Mouse (Mus musculus) granulocyte monocyte progenitor cell, adult 5-6 weeks (primary cell): ENCODE measurements around the gene Camk2n1. TPM values are rescaled to one million over a fixed set of nuclear protein-coding genes. Genes with fewer than 3 reads are reported as not detected.
"Not testable (repeated sequence)": the region's sequence is repeated elsewhere in the genome, so short reads cannot be mapped to it uniquely, and the experiment has no call there.

ENCODE experiments used
- ATAC-seq: replicated peaks from 2 replicates; pipeline ENCODE4 v1.8.0; 2016; ENCODE audit warnings: mild to moderate bottlenecking, moderate TSS enrichment, inconsistent platforms; ENCODE audit not compliant: poor library complexity, severe bottlenecking
- total RNA-seq, 2 experiments: library from RNA; stranded (forward) in 1 of 2; stranded (reverse) in 1 of 2; fragments of 200-712, 200-1000 nt in 1 of 2; fragments of >200 nt in 1 of 2; fragmentation: Nextera tagmentation in 1 of 2; gene quantifications; 2 replicates each; pipeline ENCODE4 v1.2.3; 2014 to 2017

The Camk2n1 gene
- total RNA-seq (2014; fragmentation: Nextera tagmentation) (not detected in 2 replicates), total RNA-seq (2017) (not detected in 2 replicates)

DNA sequence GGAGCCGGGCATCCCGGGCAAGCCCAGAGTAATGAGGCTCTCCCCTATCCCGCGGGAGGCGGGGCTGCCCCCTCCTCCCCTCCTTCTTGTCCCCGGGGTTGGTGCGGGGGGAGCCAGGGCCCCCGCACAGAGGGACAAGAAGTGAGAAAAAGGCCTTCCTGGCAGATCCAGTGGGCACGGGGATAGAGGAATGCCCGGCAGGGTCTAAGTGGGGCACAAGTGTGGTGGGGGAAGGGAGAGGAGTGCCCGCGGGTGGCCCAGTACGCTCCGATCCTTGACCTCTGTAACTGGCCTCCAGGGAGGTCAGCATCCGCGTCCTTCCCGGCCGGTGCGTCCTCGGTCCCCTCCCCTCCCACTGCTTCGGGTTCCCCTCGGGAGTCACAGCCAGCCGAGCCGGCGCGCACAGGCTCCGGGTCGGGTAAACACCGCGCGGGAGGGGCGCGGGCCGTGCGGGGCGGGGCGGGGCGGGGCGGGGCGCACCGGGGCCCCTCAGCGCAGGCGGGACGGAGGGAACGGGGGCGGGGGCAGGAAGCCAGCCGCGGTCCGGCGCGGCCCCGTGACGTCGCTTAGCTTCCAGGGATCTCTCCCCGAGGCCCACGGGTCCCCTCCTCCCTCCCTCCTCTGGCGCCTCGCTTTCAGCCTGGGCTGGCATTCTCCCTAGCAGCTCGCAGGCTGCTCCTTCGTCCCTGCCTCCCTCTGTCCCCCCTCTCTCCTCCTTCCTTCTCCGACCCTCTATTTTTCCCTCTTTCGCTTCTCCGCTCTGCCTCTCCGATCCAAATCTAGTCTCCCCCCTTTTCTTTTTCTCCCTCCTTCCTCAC, at the start of gene Camk2n1:
Gene Camk2n1 (plus strand): TSS at position 562 of the 818 bp plus-strand sequence.
- ATAC-seq: peak; percentile 33

DNA sequence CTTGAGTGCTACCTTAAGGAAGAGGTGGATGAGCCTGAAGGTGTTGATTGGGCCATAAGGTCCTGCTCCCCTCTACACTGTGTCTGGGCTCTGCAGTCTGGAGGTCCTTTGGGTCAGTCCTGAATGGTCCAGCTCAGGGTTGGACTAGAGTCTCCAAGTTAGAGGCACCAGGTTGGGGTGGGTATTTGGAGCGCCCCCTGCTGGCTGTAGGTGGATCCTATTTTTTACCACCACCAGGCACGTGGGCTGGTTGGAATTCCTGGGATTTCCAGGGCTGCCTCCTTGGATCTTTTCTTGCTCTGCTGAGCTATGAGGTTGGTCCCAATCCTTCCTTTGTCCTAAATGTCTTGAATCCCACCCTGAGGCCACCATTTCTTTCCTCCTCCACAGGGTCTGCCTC, 49.3 kb upstream of the Camk2n1 start:
- ATAC-seq: peak; percentile 37

DNA sequence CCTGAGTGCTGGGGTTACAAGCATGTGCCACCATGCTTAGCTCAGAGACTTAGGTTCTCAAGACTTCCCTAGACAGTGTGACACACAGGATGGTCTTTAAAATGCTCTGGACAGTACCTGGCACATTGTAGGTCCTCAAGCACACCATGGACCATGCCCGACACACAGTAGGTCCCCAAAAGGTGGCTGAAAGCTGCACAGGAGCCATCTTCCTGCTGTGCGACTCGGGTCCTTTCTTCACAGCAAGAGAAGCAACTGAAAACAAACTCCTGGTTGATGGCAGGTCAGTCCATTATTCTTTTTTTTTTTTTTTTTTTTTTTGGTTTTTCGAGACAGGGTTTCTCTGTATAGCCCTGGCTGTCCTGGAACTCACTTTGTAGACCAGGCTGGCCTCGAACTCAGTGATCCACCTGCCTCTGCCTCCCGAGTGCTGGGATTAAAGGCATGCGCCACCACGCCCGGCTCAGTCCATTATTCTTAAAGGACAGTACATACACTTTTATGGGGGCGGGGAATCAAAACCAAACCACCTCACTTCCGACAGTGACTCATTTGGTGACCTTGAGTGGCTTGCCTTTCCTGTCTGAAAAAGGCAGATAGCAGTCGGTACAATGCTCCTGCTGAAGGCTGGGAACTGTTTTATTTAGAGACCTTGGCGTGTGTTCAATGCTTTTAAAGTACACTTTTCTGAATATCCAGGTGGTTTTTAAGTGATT, 46.5 kb upstream of the Camk2n1 start:
- peak; percentile 37; the same call in 1 of the 2 replicates for ATAC-seq

DNA sequence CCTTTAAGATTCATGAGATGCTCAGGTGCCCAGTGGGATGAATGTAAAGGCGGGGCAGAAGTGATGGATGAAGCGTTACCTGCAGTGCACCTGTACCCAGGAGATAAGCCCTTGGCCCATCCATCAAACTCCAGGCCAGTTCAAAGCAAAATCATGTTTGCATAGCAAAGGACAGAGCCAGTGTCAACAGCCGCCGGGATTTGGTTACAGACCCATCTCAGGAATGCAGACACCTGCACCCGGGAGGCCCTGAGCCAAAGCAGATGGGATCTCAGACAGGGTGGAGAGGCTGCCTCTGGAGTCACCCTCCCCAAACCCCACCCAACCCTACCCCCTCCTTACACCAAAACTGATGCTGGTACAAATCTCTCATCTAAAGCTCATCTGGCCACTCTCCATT, 43.1 kb upstream of the Camk2n1 start:
- no peak for ATAC-seq

DNA sequence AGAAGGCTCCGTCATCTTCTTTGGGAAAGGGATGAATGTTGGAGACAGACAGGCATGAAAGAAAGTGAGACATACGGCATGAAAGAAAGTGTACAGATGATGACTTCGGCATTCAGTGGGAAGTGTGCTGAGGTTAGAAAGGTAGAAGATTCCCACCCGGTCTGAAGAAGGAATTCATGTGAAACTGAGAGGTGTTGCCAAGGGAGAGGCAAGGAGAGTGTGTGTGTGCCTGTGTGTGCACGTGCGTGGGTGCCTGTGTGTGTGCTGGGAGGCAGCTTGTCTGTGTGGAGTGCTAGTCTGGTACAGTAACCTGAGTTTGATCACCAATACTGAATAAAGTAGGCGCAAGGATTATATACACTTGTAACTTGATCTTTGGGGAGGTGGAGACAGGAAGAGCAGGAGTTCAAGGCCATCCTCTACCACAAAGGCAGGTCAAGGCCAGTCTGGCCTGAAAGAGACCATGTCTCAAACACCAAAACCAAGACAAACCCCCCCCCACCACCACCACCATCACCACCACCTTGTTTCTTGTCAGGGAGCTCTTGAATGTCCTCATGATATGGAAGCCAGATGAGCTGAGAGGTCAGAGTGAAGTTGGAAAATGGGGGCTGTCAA, 42.5 kb upstream of the Camk2n1 start:
- no peak for ATAC-seq

DNA sequence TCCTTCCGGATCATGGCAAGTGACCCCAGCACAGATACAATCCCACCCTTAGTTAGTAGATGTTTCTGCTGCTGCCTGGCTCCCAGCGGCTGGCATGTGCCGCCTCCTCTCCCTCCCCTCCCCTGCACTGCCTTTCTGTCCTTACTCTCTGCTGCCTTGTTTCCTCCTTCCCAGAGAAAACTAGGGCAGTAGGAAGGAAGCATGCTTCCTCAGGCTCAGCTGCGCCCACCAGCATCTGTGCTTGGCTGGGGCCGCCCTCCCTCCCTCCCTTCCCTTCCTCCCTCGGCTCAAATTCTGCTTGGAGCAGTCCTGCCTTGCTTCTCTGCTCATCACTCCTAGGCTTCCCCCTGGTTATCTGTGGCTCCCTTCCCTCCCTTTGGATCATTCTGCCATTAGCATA, 39.4 kb upstream of the Camk2n1 start:
- ATAC-seq: no peak

DNA sequence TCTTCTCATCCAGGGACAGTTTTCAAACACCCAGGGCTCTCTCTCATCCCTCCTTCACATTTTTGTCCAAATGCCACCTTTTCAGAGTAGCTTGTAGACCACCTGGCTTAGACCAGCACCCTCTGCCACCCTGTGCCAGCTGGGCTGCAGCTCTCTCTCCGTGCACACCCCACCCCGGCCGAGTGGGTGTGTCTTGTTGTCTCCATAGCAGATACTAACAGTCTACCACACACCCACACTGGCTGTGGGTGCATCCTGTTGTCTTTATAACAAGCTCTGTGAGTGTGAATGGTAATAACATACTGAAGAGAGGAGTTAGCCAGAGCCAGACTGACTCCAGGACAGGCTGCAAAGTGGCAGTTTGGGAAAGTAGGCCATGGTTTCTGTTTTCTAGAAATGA, 38.1 kb upstream of the Camk2n1 start:
- no peak for ATAC-seq

DNA sequence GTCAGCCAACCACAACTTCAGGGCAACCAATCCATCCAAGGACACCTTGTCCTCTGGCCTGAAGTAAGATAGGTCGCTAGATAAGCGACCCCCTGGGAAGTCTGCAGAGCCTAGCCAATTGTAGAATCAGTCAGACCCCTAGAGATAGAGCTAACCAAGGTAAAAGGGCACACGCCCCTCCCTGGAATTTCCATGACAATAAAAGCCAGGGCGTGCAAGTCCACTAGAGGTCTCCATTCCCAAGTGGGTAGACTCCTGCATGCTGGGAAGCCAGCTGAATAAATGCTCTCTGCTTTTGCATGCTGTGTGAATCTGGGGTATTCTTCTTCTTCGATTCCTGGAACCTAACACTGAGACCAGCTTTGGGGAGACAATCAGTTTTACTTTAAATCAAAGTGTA, 37.7 kb upstream of the Camk2n1 start:
- ATAC-seq: no peak

DNA sequence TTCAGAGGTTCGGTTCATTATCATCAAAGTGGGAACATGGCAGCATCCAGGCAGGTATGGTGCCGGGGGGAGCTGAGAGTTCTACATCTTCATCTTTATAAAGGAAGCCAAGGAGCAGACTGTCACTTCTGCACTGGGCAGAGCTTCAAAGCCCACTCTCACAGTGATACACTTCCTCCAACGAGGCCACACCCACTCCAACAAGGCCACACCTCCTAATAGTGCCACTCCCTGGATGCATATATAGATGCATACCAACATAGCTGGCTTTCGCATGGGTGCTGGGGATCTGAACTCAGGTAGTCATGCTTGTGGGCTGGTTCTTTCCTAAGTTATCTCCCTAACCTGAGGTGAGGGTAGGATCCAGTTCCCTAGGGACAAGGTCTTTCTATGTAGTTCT, 36.2 kb upstream of the Camk2n1 start:
- ATAC-seq: no peak

DNA sequence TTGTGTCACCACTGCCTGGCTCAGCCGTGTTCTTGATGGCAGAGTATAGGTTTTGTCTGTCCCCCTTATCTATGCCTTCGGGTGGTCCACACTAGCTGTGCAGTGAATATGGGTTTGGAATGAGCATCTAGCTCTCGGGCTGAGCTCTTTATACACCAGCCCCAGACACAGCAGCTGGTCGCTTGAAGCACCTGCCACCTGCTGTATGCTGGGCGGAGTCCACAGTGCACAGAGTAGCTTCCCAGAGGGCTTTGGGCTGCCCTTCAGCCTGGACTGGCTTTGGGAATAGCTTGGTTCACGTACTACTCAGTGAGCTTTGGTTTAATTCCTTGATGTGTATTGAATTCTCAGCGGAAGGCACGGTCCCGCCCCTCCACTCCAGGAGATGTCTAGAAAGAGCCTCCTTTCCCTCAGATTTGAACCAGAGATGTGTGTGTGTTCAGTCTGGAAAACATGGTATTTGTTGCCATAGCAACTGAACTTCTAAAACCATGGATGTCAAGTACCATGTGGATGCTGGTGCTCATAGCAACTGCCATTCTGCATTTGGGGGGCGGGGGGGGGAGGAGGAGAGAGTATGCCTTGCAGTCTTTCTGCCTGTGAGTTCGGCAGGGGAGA, 35.7 kb upstream of the Camk2n1 start:
- ATAC-seq: no peak

DNA sequence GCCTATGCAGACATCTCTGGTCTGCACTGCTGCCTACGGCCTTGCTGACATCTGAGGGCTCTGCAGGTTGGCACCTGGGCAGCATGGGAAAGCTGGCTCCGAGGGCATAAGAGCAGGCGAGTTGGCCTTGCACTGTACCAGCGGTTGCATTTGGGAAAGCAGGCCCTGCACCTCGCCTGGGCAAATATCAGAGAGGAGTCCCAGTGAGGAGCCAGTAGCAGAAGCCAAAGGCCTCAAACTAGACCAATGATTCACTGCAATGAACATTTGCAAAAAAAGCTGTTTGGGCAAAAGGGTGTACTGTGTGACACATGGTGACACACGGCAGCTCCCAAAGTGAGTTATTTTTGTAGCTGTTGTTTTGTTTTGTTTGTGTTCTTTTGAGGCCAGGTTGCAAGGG, 29.1 kb upstream of the Camk2n1 start:
- ATAC-seq: no peak

DNA sequence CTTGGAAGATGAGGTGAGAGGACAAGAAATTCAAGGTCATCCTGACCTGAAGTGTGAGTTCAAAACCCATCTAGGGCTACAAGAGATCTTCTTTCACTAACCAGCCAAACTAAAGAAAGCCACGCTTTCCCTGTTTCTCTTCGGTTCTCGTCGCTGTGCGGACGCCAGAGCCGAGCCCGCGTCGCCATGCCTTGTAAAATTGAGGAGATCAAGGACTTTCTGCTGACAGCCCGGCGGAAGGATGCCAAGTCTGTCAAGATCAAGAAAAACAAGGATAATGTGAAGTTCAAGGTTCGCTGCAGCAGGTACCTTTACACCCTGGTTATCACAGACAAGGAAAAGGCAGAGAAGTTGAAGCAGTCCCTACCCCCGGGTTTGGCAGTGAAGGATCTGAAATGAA, 28.5 kb upstream of the Camk2n1 start:
- not testable (repeated sequence) for ATAC-seq

DNA sequence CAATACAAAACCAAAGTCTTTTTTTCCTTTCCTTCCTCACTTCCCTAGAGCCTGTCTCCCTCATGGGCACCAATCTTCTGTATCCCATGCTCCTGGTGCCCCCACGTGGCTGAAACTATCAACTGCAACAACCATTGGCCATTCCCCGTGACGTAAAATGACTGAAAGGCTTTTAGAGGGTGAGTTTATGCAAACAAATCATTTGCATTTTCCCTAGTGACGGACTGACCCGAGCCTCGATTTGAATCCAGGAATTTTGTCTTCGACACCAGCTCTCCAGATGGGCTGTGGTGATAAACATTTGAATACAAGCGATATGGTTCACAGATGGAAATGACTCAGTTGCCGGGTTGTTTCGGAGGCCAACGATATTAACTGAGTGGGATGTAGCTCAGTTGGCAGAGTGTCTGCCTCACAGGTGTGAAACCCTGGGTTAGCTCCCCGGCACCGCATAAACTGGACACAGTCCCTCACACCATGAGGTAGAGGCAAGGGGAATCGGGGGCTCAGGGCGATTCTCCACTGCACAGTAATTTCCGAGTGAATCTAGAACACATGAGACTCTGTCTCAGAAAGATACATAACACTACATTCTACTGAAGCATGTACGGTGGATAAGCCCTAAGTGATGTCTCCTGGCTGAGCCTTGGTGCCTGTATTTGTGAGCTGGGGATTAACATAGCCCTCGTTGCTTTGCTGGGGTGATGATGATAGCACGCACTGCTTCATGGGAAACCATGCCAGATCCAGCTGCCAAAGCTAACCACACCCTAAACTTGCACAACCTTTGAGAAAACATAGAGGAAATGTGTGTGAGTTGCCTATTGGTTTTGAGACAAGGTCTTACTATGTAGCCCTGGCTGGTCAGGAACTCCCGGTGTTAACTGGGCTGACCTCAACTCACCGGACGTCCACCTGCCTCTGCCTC, 27.1 kb upstream of the Camk2n1 start:
- ATAC-seq: peak; percentile 89

DNA sequence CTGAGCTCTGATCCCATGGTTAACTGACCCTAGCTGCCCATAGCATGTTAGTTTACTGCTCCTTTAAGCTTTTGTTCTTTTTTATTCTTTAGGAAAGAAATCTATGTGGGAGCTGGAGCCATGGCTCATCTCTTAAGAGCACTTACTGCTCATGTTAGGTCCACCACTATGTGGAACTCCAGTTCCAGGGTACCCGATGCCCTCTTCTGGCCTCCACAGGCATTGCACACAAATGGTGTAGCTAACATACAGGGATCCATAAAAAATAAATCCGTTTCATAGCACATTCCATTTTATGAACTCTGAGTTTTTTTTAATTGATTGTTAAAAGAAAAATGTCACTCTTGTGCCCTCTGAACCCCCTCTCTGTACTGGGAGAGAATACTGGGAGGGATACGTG, 24.3 kb upstream of the Camk2n1 start:
- ATAC-seq: no peak

DNA sequence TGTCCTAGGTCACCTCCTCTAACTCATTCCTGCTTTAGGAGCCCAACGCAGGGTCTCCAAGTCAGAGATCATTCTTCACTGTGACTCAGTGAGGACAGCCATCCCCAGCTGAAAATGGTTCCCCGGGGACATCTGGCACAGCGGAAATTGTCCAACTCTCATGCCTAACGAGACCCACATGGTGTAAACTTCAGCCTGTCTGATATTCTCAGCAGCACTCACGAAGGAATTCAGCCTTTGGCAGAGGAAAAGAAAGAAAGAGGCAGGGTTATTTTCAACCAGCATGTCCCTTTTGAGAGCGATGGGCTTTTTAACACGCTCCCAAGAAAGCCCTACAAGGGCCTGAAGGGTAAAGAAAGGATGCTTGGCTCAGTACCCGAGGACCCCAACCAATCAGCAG, 22.8 kb upstream of the Camk2n1 start:
- no peak for ATAC-seq

DNA sequence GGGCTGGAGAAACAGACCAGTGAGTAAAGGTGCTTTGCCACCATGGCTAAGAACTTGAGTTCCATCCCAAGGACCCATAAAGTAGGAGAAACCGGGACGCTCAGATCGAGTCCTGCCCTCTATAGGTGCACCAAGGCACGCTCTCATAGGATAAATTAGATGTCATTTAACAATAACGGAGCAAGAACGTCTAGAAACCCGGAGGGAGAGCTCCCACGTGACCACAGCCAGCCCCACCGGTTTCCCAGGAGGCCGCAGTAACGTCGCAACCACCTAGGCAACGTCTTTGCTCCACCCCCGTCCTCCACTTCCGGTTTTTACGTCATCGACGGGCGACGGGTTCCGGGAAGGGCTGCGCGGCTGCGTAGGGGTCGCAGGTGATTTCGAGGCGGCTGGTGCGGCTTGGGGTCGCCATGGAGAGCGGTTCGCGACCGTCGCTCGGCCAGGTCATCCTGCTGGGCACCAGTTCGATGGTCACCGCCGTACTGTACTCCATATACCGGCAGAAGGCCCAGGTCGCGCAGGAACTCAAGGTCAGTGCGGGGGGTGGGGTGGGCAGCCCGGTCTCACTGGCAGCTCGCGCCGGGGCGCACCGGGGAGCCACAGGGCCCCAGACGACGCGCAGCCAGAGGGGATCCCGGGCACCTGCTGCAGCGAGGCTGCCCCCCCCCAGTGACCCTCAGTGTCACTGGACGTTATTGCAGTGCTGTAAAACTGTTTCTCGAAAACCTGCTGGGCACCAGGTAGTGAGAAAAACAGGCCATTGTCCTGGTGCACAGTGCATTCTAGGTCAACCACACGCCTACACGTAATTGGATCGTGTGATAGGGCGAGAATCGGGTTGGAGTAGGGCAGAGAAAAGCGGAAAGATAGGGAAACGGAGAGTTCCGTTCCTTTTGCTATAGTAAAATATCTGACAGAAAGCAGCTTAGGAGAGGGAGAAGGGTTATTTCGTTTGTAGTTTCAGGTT, 19.5 kb upstream of the Camk2n1 start, which contains the start of gene Mul1:
Gene Mul1 (plus strand): TSS at position 325 of the 970 bp plus-strand sequence.
- ATAC-seq: peak; percentile 92

DNA sequence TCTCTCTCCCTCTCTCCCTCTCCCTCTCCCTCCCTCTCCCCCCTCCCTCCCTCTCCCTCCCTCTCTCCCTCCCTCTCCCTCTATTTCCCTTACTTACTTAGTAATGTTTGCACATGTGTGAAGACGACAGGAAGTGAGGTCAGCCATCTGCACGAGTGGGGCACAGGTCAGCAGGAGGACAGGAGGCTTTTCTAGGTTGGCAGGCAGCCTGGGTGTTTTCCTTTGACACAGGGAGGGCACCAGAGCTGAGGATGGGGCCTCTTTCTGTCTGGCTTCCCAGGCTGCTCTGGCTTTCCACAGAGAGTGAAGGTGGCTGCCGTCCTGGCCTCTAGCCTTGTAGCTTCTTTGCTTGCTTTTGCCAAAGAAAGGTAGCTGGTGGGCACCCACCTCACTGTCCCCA, 14.1 kb upstream of the Camk2n1 start:
- no peak for ATAC-seq

DNA sequence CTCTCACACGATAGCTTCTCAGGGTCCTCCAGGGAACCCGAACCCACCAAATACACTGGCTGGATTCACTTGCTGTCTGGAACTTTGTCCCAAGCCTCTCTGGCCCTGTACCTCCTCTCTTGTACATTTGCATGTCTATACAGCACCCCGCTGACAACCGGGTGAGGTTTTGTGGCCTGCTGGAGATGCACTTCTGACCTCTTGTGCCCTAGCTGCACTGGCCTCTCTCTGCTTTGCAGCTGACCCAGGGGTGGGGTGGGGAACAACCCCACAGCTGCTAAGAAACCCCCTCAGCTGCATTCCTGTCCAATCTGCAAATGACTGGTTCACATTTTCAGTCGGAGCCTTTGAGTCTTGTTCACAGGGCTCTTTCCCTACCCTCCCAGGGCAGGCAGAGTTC, 9.2 kb upstream of the Camk2n1 start:
- no peak for ATAC-seq

DNA sequence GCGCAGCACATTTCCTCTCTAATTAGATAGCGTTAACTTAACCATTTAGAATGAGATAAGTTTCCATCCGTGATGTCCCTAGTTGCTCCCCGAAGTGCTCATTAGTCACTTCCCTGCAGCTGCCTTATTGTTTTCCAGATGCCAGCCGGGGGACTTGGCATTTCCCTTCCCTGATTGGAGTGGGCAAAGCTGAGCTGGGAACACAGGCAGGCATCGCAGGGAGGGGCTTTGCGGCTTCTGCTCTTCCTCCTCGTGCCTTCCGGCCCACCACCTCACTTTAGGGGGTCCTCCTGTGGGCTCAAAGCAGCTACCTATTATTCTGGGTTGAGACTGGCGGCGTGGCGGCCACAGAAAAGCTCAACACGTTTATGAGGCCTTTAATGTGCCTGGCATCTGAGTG, 7.1 kb upstream of the Camk2n1 start:
- ATAC-seq: no peak
